Comparison of ENCODE assay signal across 8 mouse cellular contexts in the genomic region with DNA sequence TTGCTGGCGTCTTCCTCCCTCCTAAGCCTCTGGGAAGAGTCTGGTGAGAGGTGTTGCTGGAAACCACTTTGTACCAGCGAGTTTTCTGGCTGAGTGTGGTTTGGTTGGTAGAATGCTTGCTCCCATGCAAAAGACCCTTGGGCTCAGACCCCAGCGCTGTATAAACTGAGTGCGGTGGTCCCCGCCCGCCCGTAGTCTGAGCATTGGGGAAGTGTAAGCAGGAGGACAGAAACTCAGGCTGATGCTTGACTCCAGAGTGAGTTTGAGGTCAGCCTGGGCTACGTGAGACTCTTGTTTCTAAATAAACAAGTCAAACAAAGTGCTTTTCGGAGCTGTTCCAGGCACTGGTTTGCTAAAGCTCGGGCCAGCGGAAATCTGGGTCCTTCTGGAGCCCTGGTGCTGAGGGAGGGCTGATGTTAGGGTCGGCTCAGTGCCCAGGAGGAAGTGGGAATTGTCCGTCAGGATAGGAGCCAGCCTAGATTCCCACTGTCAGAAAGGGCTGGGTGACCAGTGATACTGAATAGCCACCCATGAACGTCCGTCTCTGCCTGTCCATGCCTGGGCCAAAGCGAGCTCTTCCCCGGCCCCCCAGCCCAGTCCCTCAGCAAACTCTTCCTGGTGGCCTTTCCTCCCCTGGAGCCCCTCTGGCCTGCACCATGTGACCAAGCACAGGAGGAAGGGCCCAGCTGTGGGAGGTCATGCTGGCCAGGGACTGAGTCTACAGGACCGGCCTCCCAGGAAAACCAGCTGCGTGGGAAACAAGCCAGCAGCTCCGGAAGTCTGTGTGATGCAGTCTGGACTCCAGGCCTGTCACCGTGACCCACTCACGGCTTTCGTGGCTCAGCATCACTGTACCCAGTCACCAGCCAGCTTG.
DNase-seq lines count a peak whose midpoint lies in the region; ATAC-seq lines count a peak whose summit lies in the region.

No protein-coding gene starts in this region.

- peak; percentile 47 for DNase-seq in thymus, postnatal 4 days
- no peak for DNase-seq in thymus, postnatal 25 days
- DNase-seq in gastrocnemius, postnatal 10 days = peak; percentile 84
- DNase-seq in retina, embryonic 14.5 days (ENCODE audit: low spot score) = peak; percentile 36
- DNase-seq in natural killer cell, adult 2 months (ENCODE audit: low spot score in 2 of 2) = no peak
- DNase-seq in embryo, embryonic 11 days = no peak

- H3K9ac ChIP-seq in hindbrain, embryonic 15.5 days = no peak overlapping the region
- no peak overlapping the region for H3K9ac ChIP-seq in liver, embryonic 12.5 days

- WGBS in hindbrain, embryonic 15.5 days = 63% methylated on average over 23 of the region's 23 CpGs
- WGBS in liver, embryonic 12.5 days (ENCODE audit: insufficient replicate concordance) = 64% methylated on average over 23 of the region's 23 CpGs

- H3K4me2 ChIP-seq in hindbrain, embryonic 15.5 days = no peak overlapping the region
- H3K4me2 ChIP-seq in liver, embryonic 12.5 days = no peak overlapping the region

- H3K27me3 ChIP-seq in hindbrain, embryonic 15.5 days = no peaks in the 10 kb centered on the region
- 0 out of 2 replicates have a peak, but pooled peaks cover 4% of the 10 kb centered on the region for H3K27me3 ChIP-seq in liver, embryonic 12.5 days (replicated peaks)

- H3K36me3 ChIP-seq in hindbrain, embryonic 15.5 days = no peaks in the 10 kb centered on the region
- no peaks in the 10 kb centered on the region for H3K36me3 ChIP-seq in liver, embryonic 12.5 days

- H3K9me3 ChIP-seq in hindbrain, embryonic 15.5 days = no peaks in the 10 kb centered on the region
- no peaks in the 10 kb centered on the region for H3K9me3 ChIP-seq in liver, embryonic 12.5 days (replicated peaks)

- peak overlapping the region; percentile 37 for H3K27ac ChIP-seq in hindbrain, embryonic 15.5 days (replicated peaks)
- peak overlapping the region; percentile 52 for H3K27ac ChIP-seq in liver, embryonic 12.5 days

- no peak overlapping the region for H3K4me3 ChIP-seq in hindbrain, embryonic 15.5 days
- no peak overlapping the region for H3K4me3 ChIP-seq in liver, embryonic 12.5 days

- H3K4me1 ChIP-seq in hindbrain, embryonic 15.5 days (replicated peaks) = peaks cover 86% of the 10 kb centered on the region
- peaks cover 88% of the 10 kb centered on the region for H3K4me1 ChIP-seq in liver, embryonic 12.5 days

- ATAC-seq in hindbrain, embryonic 15.5 days (ENCODE audit: low FRiP score, low read depth) = 0 out of 2 replicates have a peak, but pooled peaks have one; percentile 25
- ATAC-seq in liver, embryonic 12.5 days = no peak

Comparison
In these comparisons a context has a peak if more than half of its experiments do, and no peak if none do; other contexts are left out.
1. DNase-seq: peak in thymus, postnatal 4 days (single experiment), gastrocnemius, postnatal 10 days (single experiment) and retina, embryonic 14.5 days (single experiment); none in thymus, postnatal 25 days (single experiment), natural killer cell, adult 2 months (0 of 2) and embryo, embryonic 11 days (single experiment).